In the genomic region with DNA sequence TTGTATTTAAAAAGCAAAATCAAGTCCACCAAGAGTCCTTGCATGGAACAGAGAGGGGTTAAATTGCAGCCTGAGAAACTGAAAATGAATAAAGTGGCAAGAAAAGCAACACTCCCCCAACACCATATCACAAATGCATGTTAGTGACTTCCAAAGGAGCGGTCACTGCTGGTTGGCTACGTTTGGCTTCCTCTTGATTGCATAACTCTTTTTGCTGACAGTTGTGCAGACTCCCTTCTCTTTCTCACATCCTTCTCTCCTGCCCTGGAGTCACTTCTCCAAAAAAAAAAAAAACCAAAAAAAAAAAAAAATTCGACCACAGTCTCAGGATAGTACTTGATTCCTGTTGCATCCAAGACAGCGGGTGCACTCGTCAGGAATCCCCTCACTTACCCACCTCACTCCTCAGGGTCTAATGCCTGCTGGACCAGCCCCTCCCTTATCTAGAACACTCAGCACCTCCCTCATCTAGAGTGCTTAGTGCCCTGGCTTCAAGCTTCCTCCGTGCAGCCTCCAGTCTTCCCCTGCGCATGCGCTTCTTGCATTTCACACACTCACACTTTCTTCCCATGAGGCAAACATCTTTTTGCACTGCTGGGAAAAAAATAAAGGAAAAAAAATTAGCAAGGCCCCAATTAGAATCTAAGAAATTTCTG, we compare ENCODE assay signal across 9 mouse cellular contexts.
DNase-seq lines count a peak whose midpoint lies in the region; ATAC-seq and TF ChIP-seq lines count a peak whose summit lies in the region.
"Had no signal": no experiment of that assay in that cellular context is flagged by ENCODE, and none has a peak within 500 bp of the region (broad histone marks: within the 10 kb centered on the region; RNA-seq: fewer than 3 reads in every experiment).

No protein-coding gene starts in this region.

- no peak overlapping the region for H3K9ac ChIP-seq in CH12.LX (ENCODE audit: insufficient read depth, low read depth)
- no peak overlapping the region for H3K9ac ChIP-seq in liver, postnatal 0 days (replicated peaks)
- no peak overlapping the region for H3K9ac ChIP-seq in hindbrain, embryonic 11.5 days (ENCODE audit: low read depth, low read length)
- H3K9ac ChIP-seq: stomach, embryonic 15.5 days had no signal

- dilution Hi-C loops in CH12.LX (cut with MboI; ENCODE audit: extremely low pct_ligation_motif_present, extremely low pct_unique_long_range_greater_than_20kb, low sequenced_read_pairs), result no loop called here

- TF ChIP-seq POLR2A in CH12.LX (IDR thresholded peaks at IDR 0.05; ENCODE audit: low read depth, low read length), result no peak

- no peaks in the 10 kb centered on the region for H3K36me3 ChIP-seq in CH12.LX (replicated peaks in 1 of 2; ENCODE audit: control insufficient read depth in 1 of 2, insufficient read depth in 1 of 2, low read length in 1 of 2)
- H3K36me3 ChIP-seq in liver, postnatal 0 days (replicated peaks; ENCODE audit: insufficient read depth, low read length), result no peaks in the 10 kb centered on the region
- H3K36me3 ChIP-seq in hindbrain, embryonic 11.5 days (ENCODE audit: control insufficient read depth, insufficient read depth, low read length), result no peaks in the 10 kb centered on the region
- H3K36me3 ChIP-seq: stomach, embryonic 15.5 days had no signal

- TF ChIP-seq EP300 in CH12.LX (IDR thresholded peaks at IDR 0.05; ENCODE audit: low read length), result no peak
- TF ChIP-seq EP300 in liver, postnatal 0 days (IDR thresholded peaks at IDR 0.05; ENCODE audit: low read depth), result no peak

- 0 out of 4 replicates have a peak, but pooled peaks cover 0 to 2% of the 10 kb centered on the region in 2 experiments for H3K4me1 ChIP-seq in CH12.LX (ENCODE audit: control insufficient read depth in 1 of 2, insufficient read depth in 2 of 2)
- no peaks in the 10 kb centered on the region for H3K4me1 ChIP-seq in liver, postnatal 0 days (ENCODE audit: insufficient read depth)
- no peaks in the 10 kb centered on the region for H3K4me1 ChIP-seq in hindbrain, embryonic 11.5 days (replicated peaks; ENCODE audit: control insufficient read depth, insufficient read depth, low read length)
- H3K4me1 ChIP-seq: stomach, embryonic 15.5 days had no signal

- H3K9me3 ChIP-seq in CH12.LX (replicated peaks; ENCODE audit: low read length), result no peaks in the 10 kb centered on the region
- H3K9me3 ChIP-seq in liver, postnatal 0 days (ENCODE audit: low read length), result no peaks in the 10 kb centered on the region
- H3K9me3 ChIP-seq in hindbrain, embryonic 11.5 days (ENCODE audit: control insufficient read depth, low read length), result no peaks in the 10 kb centered on the region
- H3K9me3 ChIP-seq: stomach, embryonic 15.5 days had no signal

- no peak for TF ChIP-seq CTCF in CH12.LX (conservative IDR thresholded peaks at IDR 0.05 in 1 of 2, IDR thresholded peaks at IDR 0.05 in 1 of 2; ENCODE audit: low read depth in 2 of 2, low read length in 2 of 2)
- no peak for TF ChIP-seq CTCF in liver, postnatal 0 days (IDR thresholded peaks at IDR 0.05; ENCODE audit: low read depth)

- peak; percentile 78 for ATAC-seq in frontal cortex, adult (ENCODE audit: low TSS enrichment)
- peak; percentile 51 for ATAC-seq in liver, postnatal 0 days
- no peak for ATAC-seq in hindbrain, embryonic 11.5 days (ENCODE audit: low FRiP score)

- no peak overlapping the region for H3K27ac ChIP-seq in CH12.LX (ENCODE audit: insufficient read depth, low read depth)
- no peak overlapping the region for H3K27ac ChIP-seq in liver, postnatal 0 days (ENCODE audit: low read depth)
- H3K27ac ChIP-seq in hindbrain, embryonic 11.5 days (ENCODE audit: low read depth, low read length), result no peak overlapping the region
- H3K27ac ChIP-seq: stomach, embryonic 15.5 days had no signal

- no peak overlapping the region for H3K4me3 ChIP-seq in CH12.LX (replicated peaks in 1 of 3; ENCODE audit: low read depth in 2 of 3, low read length in 2 of 3, poor library complexity in 1 of 3)
- H3K4me3 ChIP-seq in liver, postnatal 0 days (ENCODE audit: low read depth, low read length), result no peak overlapping the region
- H3K4me3 ChIP-seq in hindbrain, embryonic 11.5 days (ENCODE audit: low read depth, low read length), result no peak overlapping the region
- H3K4me3 ChIP-seq: stomach, embryonic 15.5 days had no signal

- WGBS in liver, postnatal 0 days (ENCODE audit: insufficient replicate concordance), result 20% methylated on average over 8 of the region's 8 CpGs
- WGBS in hindbrain, embryonic 11.5 days, result 77% methylated on average over 8 of the region's 8 CpGs

- in situ Hi-C loops in CH12.LX (cut with MboI; ENCODE audit: low pct_ligation_motif_present, low pct_unique_long_range_greater_than_20kb, low sequenced_read_pairs), result no loop called here

- no peak for TF ChIP-seq RAD21 in CH12.LX (IDR thresholded peaks at IDR 0.05; ENCODE audit: low read depth, low read length)

- H3K4me2 ChIP-seq in CH12.LX (ENCODE audit: insufficient read depth, low read depth, poor library complexity, severe bottlenecking), result no peak overlapping the region
- H3K4me2 ChIP-seq in liver, postnatal 0 days (ENCODE audit: low read depth, low read length), result peak overlapping the region; percentile 38; the same call in 1 of the 2 replicates
- H3K4me2 ChIP-seq in hindbrain, embryonic 11.5 days (replicated peaks; ENCODE audit: low read depth, low read length), result no peak overlapping the region
- H3K4me2 ChIP-seq: stomach, embryonic 15.5 days had no signal

- intact Hi-C loops in heart, postnatal 10 days (cut with DNase I), result no loop called here

- no peaks in the 10 kb centered on the region for H3K79me2 ChIP-seq in CH12.LX (replicated peaks; ENCODE audit: control insufficient read depth, extremely low read depth, insufficient read depth, poor library complexity, severe bottlenecking)

- no peaks in the 10 kb centered on the region for H3K27me3 ChIP-seq in CH12.LX (replicated peaks)
- H3K27me3 ChIP-seq in liver, postnatal 0 days (ENCODE audit: insufficient read depth, low read length), result no peaks in the 10 kb centered on the region
- H3K27me3 ChIP-seq in hindbrain, embryonic 11.5 days (ENCODE audit: control insufficient read depth, insufficient read depth, low read length), result no peaks in the 10 kb centered on the region
- H3K27me3 ChIP-seq: stomach, embryonic 15.5 days had no signal

- DNase-seq in frontal cortex, postnatal 36 days (ENCODE audit: low spot score in 2 of 2), result no peak
- DNase-seq in CH12.LX (ENCODE audit: extremely low read depth), result no peak
- peak; percentile 20 for DNase-seq in heart, postnatal 10 days
- peak; percentile 16 for DNase-seq in liver, postnatal 0 days
- DNase-seq in right cerebral cortex, adult 2 months (ENCODE audit: low spot score in 2 of 2), result no peak
- no peak for DNase-seq in hindbrain, embryonic 11.5 days (ENCODE audit: low spot score)
- DNase-seq in cerebellum, postnatal 10 days, result no peak

TF ChIP-seq in CH12.LX, 34 proteins besides CTCF, POLR2A, EP300 and RAD21:
- TF ChIP-seq ZNF384 (IDR thresholded peaks at IDR 0.05; ENCODE audit: low read depth, low read length) (peak; percentile 54), SMC3 (IDR thresholded peaks at IDR 0.05; ENCODE audit: low read depth, low read length) (no peak), RCOR1 (conservative IDR thresholded peaks at IDR 0.05; ENCODE audit: low read depth, low read length) (no peak), NRF1 (IDR thresholded peaks at IDR 0.05; ENCODE audit: low read depth, low read length) (no peak)

Comparison
In these comparisons a context has a peak if more than half of its experiments do, and no peak if none do; other contexts are left out.
1. DNase-seq: peak in heart, postnatal 10 days (2 of 2) and liver, postnatal 0 days (single experiment); none in frontal cortex, postnatal 36 days (0 of 2), CH12.LX (single experiment), right cerebral cortex, adult 2 months (0 of 2), hindbrain, embryonic 11.5 days (single experiment) and cerebellum, postnatal 10 days (0 of 2).